Mouse (Mus musculus): ENCODE measurements at regions not wholly inside any gene's neighbourhood (a gene's known extent, or its start where the extent isn't known, plus 50 kb on each side); places are given as distances from the start of the nearest gene placed in this dataset.

DNA sequence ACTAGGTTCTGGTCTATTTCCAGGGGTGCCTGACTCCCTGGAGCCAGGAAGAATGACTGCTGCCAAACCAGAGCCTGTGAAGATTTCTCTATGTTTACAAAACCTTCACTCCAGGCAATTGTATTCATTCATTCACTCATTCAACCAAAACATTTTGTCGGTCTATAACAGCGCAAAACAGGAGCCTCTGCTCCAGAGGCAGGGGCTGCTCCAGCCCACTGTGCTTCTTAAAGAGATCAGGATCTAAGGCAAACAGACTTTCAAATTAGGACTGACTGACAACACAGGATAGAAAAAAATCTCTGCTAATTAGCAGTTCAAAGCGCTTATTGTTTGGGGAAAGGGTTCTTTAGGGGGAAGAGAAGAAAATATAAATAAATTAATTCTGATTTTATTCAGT is 1620.8 kb downstream of the 4930444P10Rik start:
- Histone ChIP-seq H3K4me3 (ENCODE audit: insufficient read depth, low read depth, low read length) (no peak overlapping the region), H3K4me1 (ENCODE audit: control insufficient read depth, insufficient read depth, insufficient read length, low read length) (no peaks in the 10 kb centered on the region), H3K27ac (replicated peaks; ENCODE audit: low read depth, low read length) (no peak overlapping the region)

DNA sequence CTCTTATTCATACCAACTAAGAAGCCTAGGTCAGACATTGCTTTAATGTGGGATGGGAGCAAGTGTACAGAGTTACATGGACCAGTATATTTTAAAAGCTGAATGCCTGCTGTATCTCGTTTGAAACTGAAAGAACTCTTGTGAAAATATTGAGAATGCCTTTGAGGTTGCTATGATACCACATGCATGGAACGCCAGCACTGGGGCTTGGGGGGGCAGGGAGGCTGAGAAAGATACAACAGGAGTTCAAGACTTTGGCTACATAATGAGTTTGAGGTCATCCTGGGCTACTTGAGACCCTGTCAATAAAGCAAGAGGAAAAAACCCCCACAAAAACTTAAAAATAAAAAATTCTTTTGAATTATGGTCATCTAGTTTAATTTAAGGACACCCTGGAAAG is 1621.6 kb downstream of the 4930444P10Rik start:
- no peaks in the 10 kb centered on the region for H3K4me1 ChIP-seq (ENCODE audit: control insufficient read depth, insufficient read depth, insufficient read length, low read length)
- no peak overlapping the region for H3K4me3 ChIP-seq (ENCODE audit: insufficient read depth, low read depth, low read length)
- H3K27ac ChIP-seq (replicated peaks; ENCODE audit: low read depth, low read length): no peak overlapping the region

DNA sequence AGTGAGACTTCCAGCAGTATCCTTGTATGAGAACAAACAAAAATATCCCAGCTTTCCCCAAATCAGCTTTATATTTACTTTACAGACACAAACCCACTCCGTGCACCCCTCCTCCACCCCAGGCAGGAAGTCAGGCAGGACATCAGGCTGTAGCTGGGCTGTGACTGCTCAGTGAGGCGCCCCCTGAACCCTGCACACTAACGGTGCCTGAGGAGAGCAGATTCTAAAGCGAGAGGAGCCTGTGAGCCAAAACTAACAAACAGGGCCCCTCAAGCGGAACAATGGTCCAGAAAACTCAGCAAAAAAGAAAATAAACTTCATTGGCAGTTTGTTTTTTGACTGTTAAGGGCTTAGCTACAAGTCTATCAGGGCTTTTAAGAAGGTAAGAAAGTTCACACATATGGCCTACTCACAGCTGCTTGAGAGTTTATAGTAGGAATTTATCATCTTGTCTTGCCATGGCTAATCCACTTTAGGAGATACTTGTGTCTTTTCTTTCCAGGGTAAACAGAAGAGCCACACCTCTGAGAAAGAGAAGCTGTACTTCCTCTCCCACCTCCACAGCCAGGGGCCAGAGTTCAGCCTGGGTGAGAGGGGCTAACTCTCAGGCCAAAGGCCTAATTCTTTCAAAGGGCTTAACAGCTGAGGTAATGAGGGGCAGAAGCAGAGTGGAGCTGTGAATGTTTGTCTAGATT is 1628.2 kb downstream of the 4930444P10Rik start:
- Histone ChIP-seq H3K4me1 (ENCODE audit: control insufficient read depth, insufficient read depth, insufficient read length, low read length) (no peaks in the 10 kb centered on the region), H3K4me3 (ENCODE audit: insufficient read depth, low read depth, low read length) (no peak overlapping the region), H3K27ac (replicated peaks; ENCODE audit: low read depth, low read length) (no peak overlapping the region)

DNA sequence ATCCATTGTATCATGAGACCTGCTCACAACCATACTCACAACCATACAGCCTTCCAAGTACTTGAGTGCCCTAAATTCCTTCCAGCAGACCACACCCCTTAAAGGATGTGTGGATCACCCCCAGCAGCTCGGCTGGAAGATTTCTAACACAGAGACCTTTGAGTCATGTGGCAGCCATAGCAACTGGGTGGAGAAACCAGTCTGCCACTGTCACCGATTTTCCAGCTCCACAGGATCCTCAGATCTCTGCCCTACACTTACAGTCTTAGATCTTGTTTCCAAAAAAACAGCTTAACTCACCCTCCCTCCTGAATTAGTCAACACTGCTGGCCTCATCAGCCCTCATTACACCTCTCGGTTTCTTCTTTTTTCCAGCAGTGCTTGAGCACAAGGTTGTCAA is 1630.6 kb downstream of the 4930444P10Rik start:
- Histone ChIP-seq H3K27ac (replicated peaks; ENCODE audit: low read depth, low read length) (no peak overlapping the region), H3K4me1 (ENCODE audit: control insufficient read depth, insufficient read depth, insufficient read length, low read length) (no peaks in the 10 kb centered on the region), H3K4me3 (ENCODE audit: insufficient read depth, low read depth, low read length) (no peak overlapping the region)

DNA sequence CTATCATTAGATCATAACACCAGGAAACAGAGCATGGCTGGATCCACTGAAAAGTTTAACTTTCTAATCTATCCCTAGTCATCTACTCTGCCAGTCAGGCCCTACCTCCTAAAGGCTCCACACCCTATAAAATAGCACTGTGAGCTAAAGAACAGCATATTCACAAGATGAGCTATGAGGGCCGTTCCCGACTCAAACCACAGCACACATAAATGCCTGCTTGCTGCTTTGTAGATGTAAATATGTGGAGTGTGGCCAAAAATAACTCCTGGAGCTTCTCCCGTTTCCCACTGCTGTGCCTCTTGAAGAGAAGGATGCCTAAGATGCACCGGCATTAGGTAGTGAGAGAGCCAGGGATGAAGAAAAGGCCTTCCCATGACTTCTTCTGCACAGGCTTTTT is 1632.3 kb downstream of the 4930444P10Rik start:
- H3K27ac ChIP-seq (replicated peaks; ENCODE audit: low read depth, low read length): no peak overlapping the region
- H3K4me1 ChIP-seq (ENCODE audit: control insufficient read depth, insufficient read depth, insufficient read length, low read length): peaks cover 2% of the 10 kb centered on the region; the same call in 1 of the 2 replicates
- no peak overlapping the region for H3K4me3 ChIP-seq (ENCODE audit: insufficient read depth, low read depth, low read length)

DNA sequence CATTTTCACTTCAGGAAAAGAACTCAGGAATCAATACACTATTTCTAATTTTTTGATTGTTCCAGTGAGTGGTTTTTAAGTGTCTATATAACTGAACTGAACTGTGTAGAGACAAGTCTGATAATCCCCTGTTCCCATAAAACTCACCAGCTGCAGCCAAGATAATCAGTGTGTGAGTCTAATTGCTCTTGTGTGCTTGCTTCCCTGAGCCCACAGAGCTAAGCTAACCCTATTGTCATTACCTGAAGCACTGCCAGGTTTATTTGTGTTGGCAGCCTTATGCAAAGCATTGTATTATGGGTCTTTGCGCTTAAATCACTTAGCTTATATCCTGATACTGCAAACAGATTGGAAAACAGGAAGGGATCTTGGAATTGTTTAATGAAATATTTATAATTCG is 1663.8 kb downstream of the 4930444P10Rik start:
- Histone ChIP-seq H3K4me1 (ENCODE audit: control insufficient read depth, insufficient read depth, insufficient read length, low read length) (peaks cover 2% of the 10 kb centered on the region; the same call in 1 of the 2 replicates), H3K4me3 (ENCODE audit: insufficient read depth, low read depth, low read length) (no peak overlapping the region), H3K27ac (replicated peaks; ENCODE audit: low read depth, low read length) (no peak overlapping the region)

DNA sequence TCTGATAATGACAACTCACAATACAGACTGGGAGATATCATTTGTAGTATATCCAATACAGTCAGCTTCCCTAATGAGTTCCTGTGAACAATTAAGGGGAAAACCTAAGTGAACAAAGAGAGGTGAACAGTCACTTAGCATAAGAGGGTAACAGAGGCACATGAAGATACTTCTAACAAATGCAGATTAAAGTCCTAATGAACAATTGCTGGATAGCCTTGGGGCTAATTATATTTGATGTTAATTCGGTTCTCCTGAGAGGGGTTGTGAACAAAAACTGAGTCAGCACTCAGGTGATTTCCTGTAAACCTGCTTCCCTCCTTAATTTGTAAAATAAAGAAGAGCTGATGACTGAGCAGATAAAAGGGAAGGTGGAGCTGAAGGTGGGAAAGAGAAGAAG is 1672.1 kb downstream of the 4930444P10Rik start:
- H3K4me3 ChIP-seq (ENCODE audit: insufficient read depth, low read depth, low read length): no peak overlapping the region
- no peak overlapping the region for H3K27ac ChIP-seq (replicated peaks; ENCODE audit: low read depth, low read length)
- H3K4me1 ChIP-seq (ENCODE audit: control insufficient read depth, insufficient read depth, insufficient read length, low read length): peaks cover 4% of the 10 kb centered on the region; the same call in 1 of the 2 replicates

DNA sequence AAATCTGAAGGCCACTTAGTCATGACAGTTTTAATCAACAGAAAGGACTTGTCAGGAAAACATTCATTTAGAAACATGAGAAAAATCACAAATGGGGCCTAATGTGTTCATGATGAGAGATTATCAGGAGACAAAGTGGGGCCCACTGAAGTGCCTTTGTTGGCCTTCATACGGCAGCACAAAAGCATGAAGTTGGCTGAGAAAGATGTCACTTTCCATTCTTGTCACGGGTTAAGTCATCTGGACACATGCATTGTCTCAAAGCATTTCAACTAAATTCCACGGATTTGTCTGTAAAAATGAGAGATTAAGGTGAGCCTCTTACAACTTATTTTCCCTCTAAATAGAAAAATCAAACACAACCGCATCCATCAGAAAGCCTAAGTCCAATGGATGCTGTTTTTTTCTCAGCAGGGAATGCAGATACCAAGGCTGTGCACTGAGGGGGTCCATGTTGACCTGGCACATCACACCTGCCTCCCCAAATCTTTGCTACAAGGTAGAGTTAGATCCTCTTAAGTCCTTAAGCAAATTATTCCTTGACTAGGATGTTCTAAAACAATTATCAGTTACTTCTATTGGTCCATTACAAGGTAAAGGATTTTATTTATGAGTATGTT is 1679.2 kb downstream of the 4930444P10Rik start:
- H3K4me1 ChIP-seq (ENCODE audit: control insufficient read depth, insufficient read depth, insufficient read length, low read length): no peaks in the 10 kb centered on the region
- no peak overlapping the region for H3K4me3 ChIP-seq (ENCODE audit: insufficient read depth, low read depth, low read length)
- no peak overlapping the region for H3K27ac ChIP-seq (replicated peaks; ENCODE audit: low read depth, low read length)

DNA sequence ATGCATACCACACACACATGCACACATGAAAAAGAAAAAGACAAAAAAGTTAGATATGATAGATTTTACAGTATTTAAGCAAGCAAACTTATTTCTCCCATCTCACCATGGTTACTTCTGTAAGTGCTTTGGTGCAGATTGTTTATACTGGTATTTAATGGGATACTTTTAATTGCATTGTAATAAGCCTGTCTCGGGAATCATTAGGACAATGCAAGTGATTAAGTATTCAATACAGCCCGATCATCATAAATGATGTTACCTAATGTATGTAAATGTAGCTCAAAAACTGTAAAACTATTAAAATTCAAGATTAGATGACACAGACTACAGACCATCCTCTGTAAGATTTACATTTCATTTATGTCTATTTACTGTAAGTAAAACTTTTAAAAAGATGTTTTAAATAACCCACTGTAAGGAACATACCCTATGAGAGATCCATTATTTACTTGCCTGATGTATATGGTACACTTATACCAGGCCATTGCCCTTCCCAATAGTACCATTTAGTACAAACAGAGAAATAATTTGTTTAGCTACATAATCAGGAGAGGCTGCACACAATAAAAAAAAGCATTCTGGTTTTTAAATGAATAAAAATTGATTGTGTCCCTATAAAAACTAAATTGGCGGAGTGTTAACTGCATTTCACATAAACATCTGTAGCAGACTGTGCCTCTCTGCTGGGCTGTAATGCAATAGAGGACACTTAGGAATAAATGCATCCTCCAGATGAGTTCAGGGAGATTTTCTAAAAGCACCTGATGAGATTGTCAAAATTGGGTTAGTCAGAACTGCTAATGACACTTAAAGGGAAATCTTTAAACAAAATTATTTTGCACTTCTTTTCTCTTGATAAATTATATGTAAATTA is 1722.9 kb downstream of the 4930444P10Rik start:
- Histone ChIP-seq H3K4me3 (ENCODE audit: insufficient read depth, low read depth, low read length) (no peak overlapping the region), H3K4me1 (ENCODE audit: control insufficient read depth, insufficient read depth, insufficient read length, low read length) (no peaks in the 10 kb centered on the region), H3K27ac (replicated peaks; ENCODE audit: low read depth, low read length) (no peak overlapping the region)

DNA sequence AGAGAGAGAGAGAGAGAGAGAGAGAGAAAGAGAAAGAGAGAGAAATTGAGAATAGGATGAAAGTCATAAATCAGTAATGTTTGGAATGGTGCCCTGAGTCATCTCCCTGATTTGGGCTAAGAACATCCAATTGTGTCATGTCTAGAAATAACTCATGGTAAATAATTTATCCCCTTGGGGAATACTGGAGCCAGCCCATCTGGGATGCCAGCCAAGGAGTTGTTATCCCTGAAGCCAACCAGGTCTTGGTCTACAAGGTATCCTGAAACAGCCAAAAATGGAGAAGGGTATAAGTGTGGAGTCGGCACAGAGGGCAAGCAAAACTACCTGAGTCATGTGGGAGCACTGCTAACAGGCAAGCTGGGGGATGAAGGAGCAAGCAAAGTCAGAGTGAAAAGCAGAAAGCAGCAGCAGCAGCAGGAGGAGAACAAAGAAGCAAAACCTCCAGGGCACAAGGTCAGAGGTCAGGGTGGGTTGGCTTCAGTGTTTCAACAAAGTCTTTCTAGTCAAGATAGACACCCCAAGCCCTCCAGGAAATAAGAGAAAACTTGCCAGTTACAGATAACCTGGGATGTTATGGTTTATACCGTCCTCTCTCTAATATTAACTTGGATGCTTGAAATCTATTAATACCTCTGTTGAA is 1733.0 kb downstream of the 4930444P10Rik start:
- H3K27ac ChIP-seq (replicated peaks; ENCODE audit: low read depth, low read length): no peak overlapping the region
- peaks cover 3% of the 10 kb centered on the region for H3K4me1 ChIP-seq (ENCODE audit: control insufficient read depth, insufficient read depth, insufficient read length, low read length)
- H3K4me3 ChIP-seq (ENCODE audit: insufficient read depth, low read depth, low read length): no peak overlapping the region

Data from brown adipose tissue, adult 24 weeks (tissue).